Mouse (Mus musculus) embryonic facial prominence, embryonic 11.5 days (tissue): ENCODE data around the gene Rcor2. TPM values are rescaled to one million over a fixed set of nuclear protein-coding genes. Genes with fewer than 3 reads are reported as not detected.

Experiments
- ATAC-seq: fragments of 200-750 bp; cut with Nextera tagmentation; replicated peaks from 2 replicates; pipeline ENCODE4 v1.8.0; 2017; ENCODE audit warnings: low read depth; ENCODE audit not compliant: insufficient number of reproducible peaks, low FRiP score, low TSS enrichment
- DNase-seq: peaks from one replicate; pipeline ENCODE4 v3.0.0-alpha.2; 2015; ENCODE audit warnings: low spot score
- H3K27ac ChIP-seq: fragments of 300-500 bp; sonication (generic); replicated peaks from 2 replicates; pipeline ENCODE4 v1.5.1; 2014; ENCODE audit warnings: mild to moderate bottlenecking, low read depth, low read length, control low read depth
- H3K27me3 ChIP-seq: fragments of 300-500 bp; sonication (generic); 2 replicates; pipeline ENCODE4 v1.6.1; 2014; ENCODE audit warnings: mild to moderate bottlenecking, low read length, moderate library complexity, mixed read lengths; ENCODE audit not compliant: control insufficient read depth, insufficient read depth
- H3K36me3 ChIP-seq: fragments of 300-500 bp; sonication (generic); replicated peaks from 2 replicates; pipeline ENCODE4 v1.6.1; 2014; ENCODE audit warnings: low read depth, mild to moderate bottlenecking, low read length, moderate library complexity, mixed read lengths; ENCODE audit not compliant: control insufficient read depth, insufficient read depth
- H3K4me1 ChIP-seq: fragments of 300-500 bp; sonication (generic); 2 replicates; pipeline ENCODE4 v1.6.1; 2014; ENCODE audit warnings: low read length, mixed read lengths; ENCODE audit not compliant: control insufficient read depth, insufficient read depth
- H3K4me2 ChIP-seq: fragments of 300-500 bp; sonication (generic); 2 replicates; pipeline ENCODE4 v1.6.1; 2014; ENCODE audit warnings: low read depth, mild to moderate bottlenecking, control low read depth, low read length, moderate library complexity
- H3K4me3 ChIP-seq: fragments of 300-500 bp; sonication (generic); 2 replicates; pipeline ENCODE4 v1.5.1; 2014; ENCODE audit warnings: low read depth, low read length, control low read depth
- H3K9ac ChIP-seq: fragments of 300-500 bp; sonication (generic); replicated peaks from 2 replicates; pipeline ENCODE4 v1.6.1; 2014; ENCODE audit warnings: mild to moderate bottlenecking, control low read depth, low read length
- H3K9me3 ChIP-seq: fragments of 300-500 bp; sonication (generic); replicated peaks from 2 replicates; pipeline ENCODE4 v1.6.1; 2016; ENCODE audit warnings: mild to moderate bottlenecking, low read length, inconsistent platforms, mixed read lengths; ENCODE audit not compliant: control insufficient read depth
- WGBS: fragments of 180-500 bp; shearing (Covaris S2); extraction: QIAGEN DNeasy Blood & Tissue Kit; methylation state at CpG from one replicate; pipeline ENCODE4 v1.1.7; 2014; 5-methylcytosine and 5-hydroxymethylcytosine counted together
- polyA plus RNA-seq: library from polyadenylated mRNA; unstranded; fragments of >200 nt; fragmentation: Nextera tagmentation; extraction: Ambion mirVana; gene quantifications from 2 replicates; pipeline ENCODE4 v1.2.1, GENCODE M21; 2014

Gene Rcor2
- polyA plus RNA-seq, 1 experiment from 2014 or later: 17.6 TPM

DNA sequence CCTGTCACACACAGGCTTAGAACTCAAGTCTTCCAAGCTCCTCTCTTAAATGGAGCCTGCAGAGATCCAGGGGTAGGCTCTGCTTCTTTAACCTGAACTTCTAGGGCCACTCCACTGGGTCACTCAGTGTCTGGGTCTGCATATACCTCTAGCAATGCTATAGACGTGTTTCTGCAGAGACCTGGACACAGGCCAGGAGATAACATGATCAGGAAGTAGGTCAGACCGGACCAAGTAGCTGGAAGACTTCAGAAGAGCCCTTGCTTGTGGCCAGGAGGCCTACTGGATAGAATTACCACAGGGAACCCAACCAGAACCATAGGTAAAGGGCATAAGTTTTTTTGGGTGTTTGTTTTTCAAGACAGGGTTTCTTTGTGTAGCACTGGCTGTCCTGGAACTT, 22.6 kb downstream of the Rcor2 start:
- ATAC-seq (no peak), DNase-seq (no peak)
- Histone ChIP-seq H3K9ac (no peak overlapping the region), H3K4me3 (no peak overlapping the region), H3K4me2 (no peak overlapping the region), H3K9me3 (no peaks in the 10 kb centered on the region), H3K4me1 (no peaks in the 10 kb centered on the region), H3K27ac (no peak overlapping the region), H3K36me3 (no peaks in the 10 kb centered on the region; the same call in 1 of the 2 replicates), H3K27me3 (no peaks in the 10 kb centered on the region)
- WGBS: 79% methylated on average over 2 of the region's 2 CpGs

DNA sequence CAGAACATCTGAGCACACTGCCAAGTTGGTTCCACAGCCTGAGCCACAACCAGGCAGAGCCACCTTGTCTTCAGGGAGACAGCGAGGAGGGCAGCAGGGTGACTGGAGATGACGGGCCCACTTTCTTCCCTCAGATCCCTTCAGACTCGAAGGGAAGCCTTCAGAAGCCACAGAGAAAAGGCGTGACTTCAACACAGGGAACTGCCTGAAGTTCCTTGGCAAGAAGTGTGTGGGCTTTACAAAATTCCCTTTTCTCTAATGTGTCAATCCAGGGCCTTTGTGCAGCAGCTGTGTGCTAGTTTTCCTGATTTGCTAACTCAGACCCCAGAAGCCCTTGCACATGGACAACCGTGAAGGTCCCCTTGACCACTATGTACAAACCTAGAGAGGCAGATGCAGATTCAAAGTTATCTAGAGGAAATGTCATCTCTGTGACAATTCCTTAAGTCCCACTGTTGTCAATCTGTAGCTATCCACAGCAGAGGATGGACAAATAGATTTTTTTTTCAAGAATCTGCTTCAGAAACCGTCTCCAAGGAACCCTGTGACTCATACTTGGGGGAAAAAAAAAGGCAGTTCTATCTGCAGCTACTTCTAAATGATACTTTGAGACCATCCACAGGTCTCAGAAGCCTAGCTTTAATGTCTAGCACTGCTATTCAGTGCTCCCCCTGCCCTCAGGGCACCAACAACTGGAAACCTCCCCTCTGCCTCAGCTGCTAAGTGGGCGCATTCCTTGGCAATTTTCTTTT, 25.0 kb downstream of the Rcor2 start:
- no peaks in the 10 kb centered on the region for H3K4me1 ChIP-seq
- WGBS: 80% methylated on average over 7 of the region's 7 CpGs
- no peaks in the 10 kb centered on the region for H3K27me3 ChIP-seq
- DNase-seq (no peak), ATAC-seq (no peak)
- H3K4me2 ChIP-seq: no peak overlapping the region
- H3K9me3 ChIP-seq: no peaks in the 10 kb centered on the region
- no peak overlapping the region for H3K4me3 ChIP-seq
- H3K36me3 ChIP-seq: no peaks in the 10 kb centered on the region; the same call in 1 of the 2 replicates
- no peak overlapping the region for H3K27ac ChIP-seq
- H3K9ac ChIP-seq: no peak overlapping the region

DNA sequence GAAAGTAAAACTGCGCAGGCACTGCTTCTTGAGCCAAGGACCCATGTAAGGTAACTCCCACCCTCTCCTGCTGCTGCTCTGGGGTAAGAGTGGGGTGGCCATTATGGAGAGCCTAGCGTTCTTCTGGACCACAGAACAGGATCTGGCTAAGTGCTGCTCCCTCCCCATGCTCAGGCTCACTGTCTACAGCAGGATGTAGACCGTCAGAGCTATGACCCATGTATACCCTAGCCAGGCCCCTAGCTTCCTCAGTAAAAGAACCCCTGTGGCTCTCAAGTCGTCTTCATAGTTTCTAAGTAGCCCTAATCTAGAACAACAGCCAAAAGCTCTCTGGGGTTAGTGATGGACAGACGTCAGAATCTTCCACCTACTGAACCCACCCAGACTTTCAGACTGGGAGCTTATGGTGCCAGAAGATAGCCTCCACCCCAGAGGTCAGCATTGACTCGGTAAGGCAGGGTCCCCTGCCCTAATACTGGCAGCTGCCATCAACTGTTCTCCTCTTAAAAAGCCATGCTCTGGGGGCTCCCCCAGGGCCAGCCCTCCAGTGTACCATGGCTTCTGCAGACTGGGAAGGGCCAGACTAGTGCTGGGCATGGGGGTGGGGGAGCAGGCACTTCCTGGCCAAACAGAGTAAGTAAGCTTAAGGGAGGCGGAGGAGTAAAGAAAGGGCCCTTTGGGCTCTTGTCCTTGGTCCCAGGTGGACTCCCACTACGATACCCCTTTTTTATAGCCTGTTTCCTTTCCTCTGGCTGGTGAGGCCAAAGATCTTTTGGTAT, 27.2 kb downstream of the Rcor2 start:
- Histone ChIP-seq H3K4me2 (no peak overlapping the region), H3K36me3 (no peaks in the 10 kb centered on the region; the same call in 1 of the 2 replicates), H3K27me3 (no peaks in the 10 kb centered on the region), H3K27ac (no peak overlapping the region), H3K9me3 (no peaks in the 10 kb centered on the region), H3K4me3 (no peak overlapping the region), H3K9ac (no peak overlapping the region), H3K4me1 (no peaks in the 10 kb centered on the region)
- no peak for ATAC-seq
- 69% methylated on average over 8 of the region's 8 CpGs for WGBS
- DNase-seq: no peak

DNA sequence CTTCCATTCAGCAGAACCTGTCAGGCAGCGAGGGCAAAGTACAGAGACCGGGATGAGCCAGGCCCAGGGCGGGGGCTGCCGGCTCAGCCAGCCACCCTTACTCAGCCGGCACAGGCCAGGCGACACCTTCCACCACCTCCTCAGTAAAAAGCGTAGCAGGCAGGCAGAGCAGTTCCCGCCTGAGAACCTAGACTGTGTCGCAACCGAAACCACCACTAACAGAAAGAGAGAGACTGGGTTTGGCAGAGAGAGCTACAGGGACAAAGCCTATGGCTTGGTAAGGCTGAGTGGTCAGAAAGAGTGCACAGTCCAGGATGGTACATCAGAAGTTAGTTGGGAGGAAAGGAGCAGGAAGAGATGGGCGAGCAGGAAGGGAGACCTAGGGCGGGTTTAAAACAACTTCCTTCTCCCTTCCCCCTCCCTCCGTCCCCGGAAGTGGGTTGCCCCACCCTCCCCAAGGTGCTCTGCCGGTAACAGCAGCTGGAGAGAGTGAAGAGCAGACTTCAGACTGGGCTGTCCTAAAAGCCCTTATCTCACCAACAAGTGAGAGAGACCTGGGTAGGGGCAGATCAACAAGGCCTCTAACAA, 28.0 kb downstream of the Rcor2 start:
- no peaks in the 10 kb centered on the region for H3K27me3 ChIP-seq
- H3K9me3 ChIP-seq: no peaks in the 10 kb centered on the region
- ATAC-seq: 0 out of 2 replicates have a peak, but pooled peaks have one; percentile 44
- H3K4me2 ChIP-seq: no peak overlapping the region
- 0 out of 2 replicates have a peak overlapping the region, but pooled peaks have one; percentile 22 for H3K9ac ChIP-seq
- 55% methylated on average over 15 of the region's 15 CpGs for WGBS
- no peak for DNase-seq
- H3K36me3 ChIP-seq: no peaks in the 10 kb centered on the region; the same call in 1 of the 2 replicates
- no peak overlapping the region for H3K27ac ChIP-seq
- H3K4me1 ChIP-seq: no peaks in the 10 kb centered on the region
- no peak overlapping the region for H3K4me3 ChIP-seq

DNA sequence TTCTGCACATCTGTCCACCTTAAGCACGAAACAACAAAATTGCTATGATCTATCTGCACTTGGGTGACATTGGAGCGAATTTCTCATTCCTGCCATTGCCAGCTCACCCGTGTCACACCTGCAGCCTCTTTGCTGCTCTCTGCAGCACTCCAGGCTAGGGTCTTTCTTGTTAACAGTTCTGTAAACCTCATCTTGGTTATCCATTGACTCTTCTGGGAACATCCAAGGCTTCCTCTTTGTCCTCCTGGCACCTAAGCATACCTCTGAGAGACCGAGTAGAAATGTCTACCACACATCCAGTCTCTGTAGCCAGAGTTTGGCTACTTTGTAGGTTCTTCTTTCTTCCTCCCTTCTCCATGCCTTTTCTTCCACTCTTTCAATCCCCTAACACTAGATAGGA, 28.8 kb downstream of the Rcor2 start:
- H3K36me3 ChIP-seq: no peaks in the 10 kb centered on the region; the same call in 1 of the 2 replicates
- DNase-seq (no peak), ATAC-seq (no peak)
- no peak overlapping the region for H3K4me2 ChIP-seq
- no peaks in the 10 kb centered on the region for H3K9me3 ChIP-seq
- WGBS: 85% methylated on average over 4 of the region's 4 CpGs
- no peak overlapping the region for H3K9ac ChIP-seq
- H3K27me3 ChIP-seq: no peaks in the 10 kb centered on the region
- no peak overlapping the region for H3K4me3 ChIP-seq
- no peaks in the 10 kb centered on the region for H3K4me1 ChIP-seq
- H3K27ac ChIP-seq: no peak overlapping the region

DNA sequence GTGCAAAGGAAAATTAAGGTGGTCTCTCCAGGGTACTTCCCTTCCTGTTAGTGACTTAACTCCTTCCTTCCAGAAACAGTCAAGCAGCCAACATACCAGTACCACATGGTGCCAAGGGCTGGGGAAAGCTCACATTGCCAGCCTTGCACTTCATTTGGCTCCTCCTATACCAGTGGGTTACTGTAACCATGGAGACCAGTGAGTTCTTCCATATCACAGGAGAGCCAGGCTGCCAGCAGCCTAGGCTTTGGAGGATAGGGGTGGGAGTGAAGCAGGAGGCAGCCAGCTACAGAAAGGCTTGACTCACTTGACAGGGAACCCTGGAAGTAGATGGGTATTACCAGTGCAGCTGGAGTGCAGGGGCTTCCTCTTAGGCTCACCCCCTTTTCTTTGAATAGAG, 31.9 kb downstream of the Rcor2 start:
- H3K4me1 ChIP-seq: no peaks in the 10 kb centered on the region
- ATAC-seq (no peak), DNase-seq (no peak)
- no peaks in the 10 kb centered on the region for H3K9me3 ChIP-seq
- no peak overlapping the region for H3K4me3 ChIP-seq
- no peaks in the 10 kb centered on the region for H3K27me3 ChIP-seq
- no peak overlapping the region for H3K27ac ChIP-seq
- no peak overlapping the region for H3K9ac ChIP-seq
- H3K36me3 ChIP-seq: no peaks in the 10 kb centered on the region; the same call in 1 of the 2 replicates
- no peak overlapping the region for H3K4me2 ChIP-seq

DNA sequence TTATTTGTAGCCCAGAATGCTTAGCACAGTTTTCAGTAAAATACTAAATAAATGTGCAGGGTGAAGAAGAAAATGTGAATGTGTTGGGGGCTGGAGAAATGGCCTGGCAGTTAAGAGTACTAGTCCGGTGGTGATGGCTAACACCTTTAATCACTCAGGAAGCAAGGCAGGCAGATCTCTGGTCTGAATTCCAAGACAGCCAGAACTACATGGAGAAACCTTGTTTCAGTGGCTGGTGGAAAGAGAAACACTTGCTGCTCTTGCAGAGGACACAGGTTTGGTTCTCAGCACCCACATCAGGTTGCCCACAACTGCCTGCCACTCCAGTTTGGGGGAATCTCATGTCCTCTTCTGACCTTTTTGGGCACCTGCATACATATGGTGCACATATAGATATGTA, 33.0 kb downstream of the Rcor2 start:
- Histone ChIP-seq H3K36me3 (no peaks in the 10 kb centered on the region; the same call in 1 of the 2 replicates), H3K4me3 (no peak overlapping the region), H3K27ac (no peak overlapping the region), H3K9ac (no peak overlapping the region), H3K9me3 (no peaks in the 10 kb centered on the region), H3K4me2 (no peak overlapping the region), H3K4me1 (no peaks in the 10 kb centered on the region), H3K27me3 (no peaks in the 10 kb centered on the region)
- DNase-seq: no peak
- ATAC-seq: no peak
- 89% methylated on average over 1 of the region's 1 CpGs for WGBS
